ENCODE assay signal across 13 mouse cellular contexts in the genomic region with DNA sequence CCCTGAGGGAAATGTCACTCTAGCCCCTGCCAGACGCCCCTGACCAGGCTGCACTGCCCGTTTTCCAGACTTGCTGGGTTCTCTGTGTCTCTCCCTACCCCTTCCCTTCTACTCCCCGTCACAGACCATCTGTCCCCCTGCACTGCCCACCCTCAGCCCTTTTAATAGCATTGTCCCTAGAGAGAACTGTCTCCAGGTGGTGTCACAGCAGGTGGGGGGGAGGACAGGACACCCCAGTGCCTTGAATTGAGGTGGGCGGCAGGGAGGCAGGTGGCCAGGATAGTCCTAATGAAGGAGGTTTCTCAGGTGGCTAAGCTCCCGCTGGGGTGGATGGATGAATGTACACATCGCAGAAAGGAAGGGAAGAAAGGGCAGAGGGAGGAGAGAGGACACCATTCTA. TPM values are rescaled to one million over a fixed set of nuclear protein-coding genes. Genes with fewer than 3 reads are reported as not detected.
DNase-seq lines count a peak whose midpoint lies in the region; ATAC-seq and TF ChIP-seq lines count a peak whose summit lies in the region.
"Had no signal": no experiment of that assay in that cellular context is flagged by ENCODE, and none has a peak within 500 bp of the region (broad histone marks: within the 10 kb centered on the region; RNA-seq: fewer than 3 reads in every experiment).

No protein-coding gene starts in this region.

- peaks cover 18% of the 10 kb centered on the region for H3K27me3 ChIP-seq in neural tube, embryonic 13.5 days
- peaks cover 50% of the 10 kb centered on the region for H3K27me3 ChIP-seq in midbrain, embryonic 10.5 days (ENCODE audit: low read depth, poor library complexity, severe bottlenecking)
- H3K27me3 ChIP-seq in lung, postnatal 0 days (replicated peaks; ENCODE audit: insufficient read depth, low read length): 0 out of 2 replicates have a peak, but pooled peaks cover 22% of the 10 kb centered on the region
- H3K27me3 ChIP-seq: hindbrain, embryonic 15.5 days had no signal

- no peak overlapping the region for H3K27ac ChIP-seq in neural tube, embryonic 13.5 days (replicated peaks)
- 0 out of 2 replicates have a peak overlapping the region, but pooled peaks have one; percentile 1 for H3K27ac ChIP-seq in midbrain, embryonic 10.5 days (replicated peaks)
- no peak overlapping the region for H3K27ac ChIP-seq in lung, postnatal 0 days (ENCODE audit: low read length)
- H3K27ac ChIP-seq: hindbrain, embryonic 15.5 days; limb, embryonic 15.5 days; macrophage had no signal

- TF ChIP-seq EP300 in lung, postnatal 0 days (IDR thresholded peaks at IDR 0.05): no peak

- 0 out of 2 replicates have a peak, but pooled peaks have one; percentile 33 for ATAC-seq in neural tube, embryonic 13.5 days (ENCODE audit: low read depth)
- no peak for ATAC-seq in lung, postnatal 0 days
- no peak for ATAC-seq in erythroid progenitor cell, adult 5-6 weeks (replicated peaks; ENCODE audit: low FRiP score, poor library complexity, severe bottlenecking)

- no peak for TF ChIP-seq CTCF in lung, postnatal 0 days (IDR thresholded peaks at IDR 0.05)

- peaks cover 35% of the 10 kb centered on the region for H3K4me1 ChIP-seq in neural tube, embryonic 13.5 days (replicated peaks)
- peaks cover 21% of the 10 kb centered on the region for H3K4me1 ChIP-seq in midbrain, embryonic 10.5 days
- no peaks in the 10 kb centered on the region for H3K4me1 ChIP-seq in lung, postnatal 0 days (ENCODE audit: insufficient read depth, low read depth, low read length)

- H3K9ac ChIP-seq in neural tube, embryonic 13.5 days: peak overlapping the region; percentile 41
- no peak overlapping the region for H3K9ac ChIP-seq in lung, postnatal 0 days (replicated peaks; ENCODE audit: low read depth)
- H3K9ac ChIP-seq: hindbrain, embryonic 15.5 days; limb, embryonic 15.5 days had no signal

- WGBS in neural tube, embryonic 13.5 days: 6% methylated on average over 6 of the region's 6 CpGs
- WGBS in midbrain, embryonic 10.5 days: 7% methylated on average over 6 of the region's 6 CpGs
- 27% methylated on average over 6 of the region's 6 CpGs for WGBS in lung, postnatal 0 days

- H3K4me2 ChIP-seq in neural tube, embryonic 13.5 days: no peak overlapping the region
- H3K4me2 ChIP-seq in lung, postnatal 0 days (replicated peaks; ENCODE audit: low read depth, low read length): no peak overlapping the region
- H3K4me2 ChIP-seq: hindbrain, embryonic 15.5 days; limb, embryonic 15.5 days had no signal

- no peaks in the 10 kb centered on the region for H3K9me3 ChIP-seq in neural tube, embryonic 13.5 days
- H3K9me3 ChIP-seq in midbrain, embryonic 10.5 days (replicated peaks): no peaks in the 10 kb centered on the region
- no peaks in the 10 kb centered on the region for H3K9me3 ChIP-seq in lung, postnatal 0 days (ENCODE audit: low read length)
- H3K9me3 ChIP-seq: hindbrain, embryonic 15.5 days; limb, embryonic 15.5 days had no signal

- H3K4me3 ChIP-seq in neural tube, embryonic 13.5 days: no peak overlapping the region
- no peak overlapping the region for H3K4me3 ChIP-seq in midbrain, embryonic 10.5 days
- no peak overlapping the region for H3K4me3 ChIP-seq in lung, postnatal 0 days (ENCODE audit: low read depth, low read length)
- H3K4me3 ChIP-seq: hindbrain, embryonic 15.5 days; limb, embryonic 15.5 days had no signal

- H3K36me3 ChIP-seq in neural tube, embryonic 13.5 days: no peaks in the 10 kb centered on the region
- H3K36me3 ChIP-seq in midbrain, embryonic 10.5 days: no peaks in the 10 kb centered on the region
- H3K36me3 ChIP-seq in lung, postnatal 0 days (ENCODE audit: insufficient read depth, low read length): no peaks in the 10 kb centered on the region
- H3K36me3 ChIP-seq: hindbrain, embryonic 15.5 days; limb, embryonic 15.5 days had no signal

- peak; percentile 27 to 46 for DNase-seq in cerebellum, postnatal 25 days
- DNase-seq in cerebellum, adult 8-10 months: no peak
- no peak for DNase-seq in neural tube, embryonic 10.5 days (ENCODE audit: extremely low spot score, low spot score)
- DNase-seq in midbrain, embryonic 10.5 days (ENCODE audit: low spot score): no peak
- DNase-seq in lung, postnatal 0 days (ENCODE audit: low spot score): no peak
- no peak for DNase-seq in lung, postnatal 4 days
- DNase-seq: adrenal gland, postnatal 14 days; kidney, postnatal 4 days had no signal

RNA-seq across cellular contexts. Expression of gene Ndrg4, which starts 17.9 kb away (rescaled TPM):
- 244 and 275 TPM in 2 replicates for polyA plus RNA-seq in neural tube, embryonic 13.5 days (2015; fragmentation: Nextera tagmentation; extraction: Ambion mirVana)
- polyA plus RNA-seq in midbrain, embryonic 10.5 days (2016; fragmentation: Nextera tagmentation; extraction: Ambion mirVana): 27.4 and 43.9 TPM in 2 replicates
- polyA plus RNA-seq in lung, postnatal 0 days (2015; fragmentation: Nextera tagmentation; extraction: Ambion mirVana): 10.1 and 11.4 TPM in 2 replicates
- total RNA-seq in erythroid progenitor cell, adult 5-6 weeks (2015; ENCODE audit: low replicate concordance): not detected in 2 replicates
- total RNA-seq in erythroid progenitor cell, adult 5-6 weeks (2017; ENCODE audit: low replicate concordance): 0.26 TPM in 1 of 2 replicates, not detected in the other

RNA-seq across cellular contexts. Expression of gene Setd6, which starts 21.1 kb away (rescaled TPM):
- polyA plus RNA-seq in neural tube, embryonic 13.5 days (2015; fragmentation: Nextera tagmentation; extraction: Ambion mirVana): 20.1 and 24.3 TPM in 2 replicates
- polyA plus RNA-seq in midbrain, embryonic 10.5 days (2016; fragmentation: Nextera tagmentation; extraction: Ambion mirVana): 25.0 and 28.7 TPM in 2 replicates
- polyA plus RNA-seq in lung, postnatal 0 days (2015; fragmentation: Nextera tagmentation; extraction: Ambion mirVana): 7.8 and 7.9 TPM in 2 replicates
- total RNA-seq in erythroid progenitor cell, adult 5-6 weeks (2015; ENCODE audit: low replicate concordance): 6.8 and 8.8 TPM in 2 replicates
- 16.6 and 17.5 TPM in 2 replicates for total RNA-seq in erythroid progenitor cell, adult 5-6 weeks (2017; ENCODE audit: low replicate concordance)

Comparison
In these comparisons a context has a peak if more than half of its experiments do, and no peak if none do; other contexts are left out.
1. DNase-seq: peak in cerebellum, postnatal 25 days (2 of 2); none in cerebellum, adult 8-10 months (single experiment), neural tube, embryonic 10.5 days (single experiment), midbrain, embryonic 10.5 days (single experiment), lung, postnatal 0 days (single experiment) and lung, postnatal 4 days (0 of 2).